Mouse (Mus musculus): ENCODE data around the gene Stard7. TPM values are rescaled to one million over a fixed set of nuclear protein-coding genes. Genes with fewer than 3 reads are reported as not detected.

The Stard7 gene
- 73.9 and 81.6 TPM in 2 replicates for total RNA-seq (2014; fragmentation: Nextera tagmentation)
- total RNA-seq (2017) = 242 and 250 TPM in 2 replicates
- 46.5 and 50.4 TPM in 2 replicates for polyA plus RNA-seq (2012)

DNA sequence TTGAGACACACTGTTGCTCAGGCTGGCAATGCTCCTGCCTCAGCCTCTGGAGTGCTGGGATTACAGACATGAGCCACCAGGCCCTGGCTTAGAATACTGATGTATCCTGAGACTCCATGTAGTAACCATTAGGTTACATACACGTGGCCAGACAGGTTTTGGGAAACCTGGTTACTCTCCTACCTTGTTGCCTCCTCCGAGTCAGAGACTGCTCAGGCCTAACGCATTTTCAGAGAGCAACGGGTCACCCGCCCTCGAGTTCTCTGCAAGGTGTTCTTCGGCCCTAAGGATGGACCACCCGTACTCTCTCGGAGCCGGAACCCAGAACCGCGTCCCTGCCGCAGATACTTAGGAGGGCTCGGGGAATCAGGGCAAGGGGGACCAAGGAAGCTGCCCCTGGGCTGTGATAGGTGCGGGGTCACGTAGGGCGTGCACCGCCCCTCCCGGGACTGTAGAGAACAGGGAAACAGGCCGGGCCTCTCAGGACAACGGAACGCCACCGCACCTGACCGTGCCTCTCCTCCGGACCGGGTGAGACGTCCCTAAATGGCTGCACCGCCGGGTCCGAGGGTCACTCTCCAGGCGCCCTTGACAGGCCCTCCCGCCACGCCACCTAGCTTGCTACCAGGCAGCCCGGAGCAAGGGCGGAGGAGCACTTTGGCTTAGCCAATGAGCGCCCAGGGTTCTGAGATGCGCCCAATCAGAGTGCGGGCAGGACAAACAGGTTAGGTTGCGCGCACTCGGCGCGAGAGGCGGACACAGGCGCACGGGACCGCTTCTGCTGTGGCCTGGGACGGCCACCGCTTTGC, at the start of gene Stard7:
Stard7 (plus strand) TSS at position 728 of the 809 bp plus-strand sequence.
- no peaks in the 10 kb centered on the region for H3K9me3 ChIP-seq (replicated peaks)
- peak; percentile 94 for ATAC-seq (ENCODE audit: extremely low read depth, insufficient number of reproducible peaks, low FRiP score, poor library complexity, severe bottlenecking)
- peak within 1 kb of the TSS; percentile 83 for H3K4me3 ChIP-seq (ENCODE audit: low read depth, low read length)
- peak; percentile 97 for DNase-seq (ENCODE audit: low spot score)
- H3K4me1 ChIP-seq (ENCODE audit: insufficient read depth, low read depth, low read length) = peaks cover 33% of the 10 kb centered on the region
- H3K27me3 ChIP-seq (ENCODE audit: insufficient read depth, low read length) = no peaks in the 10 kb centered on the region
- H3K36me3 ChIP-seq (replicated peaks) = peaks cover 26% of the 10 kb centered on the region
- TF ChIP-seq GATA2 (IDR thresholded peaks at IDR 0.05; ENCODE audit: borderline replicate concordance, low read depth, low read length) = no peak
- no peak for TF ChIP-seq POLR2AphosphoS5 (IDR thresholded peaks at IDR 0.05; ENCODE audit: insufficient replicate concordance, low read depth, low read length)
- TF ChIP-seq GATA1 (IDR thresholded peaks at IDR 0.05; ENCODE audit: borderline replicate concordance, low read length) = no peak
- TF ChIP-seq TAL1 (conservative IDR thresholded peaks at IDR 0.05; ENCODE audit: low read depth, low read length) = no peak
- no peak for TF ChIP-seq CTCF (IDR thresholded peaks at IDR 0.05; ENCODE audit: low read depth, low read length)

DNA sequence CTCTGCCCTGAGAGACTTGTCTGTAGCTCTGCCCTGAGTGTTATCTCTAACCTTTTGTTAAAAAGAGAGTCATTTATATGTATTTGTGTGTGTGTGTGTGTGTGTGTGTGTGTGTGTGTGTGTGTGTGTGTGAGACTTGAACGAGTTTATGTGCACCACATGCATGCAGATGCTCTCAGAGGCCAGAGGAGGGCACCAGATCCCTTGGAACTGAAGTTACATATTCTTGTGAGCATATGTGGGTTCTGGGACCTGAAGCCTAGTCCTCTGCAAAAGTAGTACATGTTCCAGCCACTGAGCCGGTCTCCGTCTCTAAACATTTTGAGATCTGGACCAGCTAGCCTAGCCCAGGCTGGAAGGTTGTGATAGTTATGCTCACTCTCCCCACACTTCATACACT, 44.8 kb upstream of the Stard7 start:
- H3K9me3 ChIP-seq (replicated peaks) = no peaks in the 10 kb centered on the region
- H3K4me1 ChIP-seq (ENCODE audit: insufficient read depth, low read depth, low read length) = no peaks in the 10 kb centered on the region
- no peaks in the 10 kb centered on the region for H3K27me3 ChIP-seq (ENCODE audit: insufficient read depth, low read length)
- ATAC-seq (ENCODE audit: extremely low read depth, insufficient number of reproducible peaks, low FRiP score, poor library complexity, severe bottlenecking) = no peak
- TF ChIP-seq GATA2 (IDR thresholded peaks at IDR 0.05; ENCODE audit: borderline replicate concordance, low read depth, low read length) (no peak), GATA1 (IDR thresholded peaks at IDR 0.05; ENCODE audit: borderline replicate concordance, low read length) (no peak), POLR2AphosphoS5 (IDR thresholded peaks at IDR 0.05; ENCODE audit: insufficient replicate concordance, low read depth, low read length) (no peak), TAL1 (conservative IDR thresholded peaks at IDR 0.05; ENCODE audit: low read depth, low read length) (no peak), CTCF (IDR thresholded peaks at IDR 0.05; ENCODE audit: low read depth, low read length) (no peak)
- DNase-seq (ENCODE audit: low spot score) = no peak
- H3K4me3 ChIP-seq (ENCODE audit: low read depth, low read length) = no peak overlapping the region
- H3K36me3 ChIP-seq (replicated peaks) = peaks cover 98% of the 10 kb centered on the region

DNA sequence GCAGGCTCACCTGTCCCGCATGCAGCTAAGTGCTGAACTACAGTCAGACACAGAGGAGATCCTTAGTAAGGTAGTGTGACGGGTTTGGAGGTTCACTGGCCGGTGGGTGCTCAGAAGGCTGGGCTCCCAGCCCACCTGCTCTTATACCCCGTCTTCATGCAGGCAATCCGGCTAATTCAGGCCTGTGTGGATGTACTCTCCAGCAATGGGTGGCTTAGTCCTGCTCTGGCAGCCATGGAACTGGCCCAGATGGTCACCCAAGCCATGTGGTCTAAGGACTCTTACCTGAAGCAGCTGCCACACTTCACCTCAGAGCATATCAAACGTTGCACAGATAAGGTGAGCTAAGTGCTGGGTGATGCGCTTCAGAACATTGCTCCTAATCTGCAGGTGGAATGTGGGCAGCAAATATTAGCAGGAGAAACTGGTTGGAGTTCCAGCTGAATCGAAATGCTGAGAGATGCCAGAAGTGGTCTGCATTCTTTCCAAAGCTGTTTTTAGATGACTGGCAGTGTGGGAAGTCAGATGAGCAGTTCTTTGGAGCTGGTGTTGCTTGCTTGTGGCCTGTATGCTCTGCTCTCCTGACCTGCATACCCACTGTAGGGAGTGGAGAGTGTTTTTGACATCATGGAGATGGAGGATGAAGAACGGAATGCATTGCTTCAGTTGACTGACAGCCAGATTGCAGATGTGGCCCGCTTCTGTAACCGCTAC, 32.0 kb upstream of the Stard7 start:
- ATAC-seq (ENCODE audit: extremely low read depth, insufficient number of reproducible peaks, low FRiP score, poor library complexity, severe bottlenecking) = no peak
- Histone ChIP-seq H3K4me3 (ENCODE audit: low read depth, low read length) (no peak overlapping the region), H3K36me3 (replicated peaks) (peaks cover 92% of the 10 kb centered on the region), H3K27me3 (ENCODE audit: insufficient read depth, low read length) (no peaks in the 10 kb centered on the region), H3K9me3 (replicated peaks) (no peaks in the 10 kb centered on the region), H3K4me1 (ENCODE audit: insufficient read depth, low read depth, low read length) (peaks cover 8% of the 10 kb centered on the region; the same call in 1 of the 2 replicates)
- no peak for DNase-seq (ENCODE audit: low spot score)
- TF ChIP-seq POLR2AphosphoS5 (IDR thresholded peaks at IDR 0.05; ENCODE audit: insufficient replicate concordance, low read depth, low read length) (no peak), TAL1 (conservative IDR thresholded peaks at IDR 0.05; ENCODE audit: low read depth, low read length) (no peak), GATA1 (IDR thresholded peaks at IDR 0.05; ENCODE audit: borderline replicate concordance, low read length) (no peak), CTCF (IDR thresholded peaks at IDR 0.05; ENCODE audit: low read depth, low read length) (no peak), GATA2 (IDR thresholded peaks at IDR 0.05; ENCODE audit: borderline replicate concordance, low read depth, low read length) (no peak)

DNA sequence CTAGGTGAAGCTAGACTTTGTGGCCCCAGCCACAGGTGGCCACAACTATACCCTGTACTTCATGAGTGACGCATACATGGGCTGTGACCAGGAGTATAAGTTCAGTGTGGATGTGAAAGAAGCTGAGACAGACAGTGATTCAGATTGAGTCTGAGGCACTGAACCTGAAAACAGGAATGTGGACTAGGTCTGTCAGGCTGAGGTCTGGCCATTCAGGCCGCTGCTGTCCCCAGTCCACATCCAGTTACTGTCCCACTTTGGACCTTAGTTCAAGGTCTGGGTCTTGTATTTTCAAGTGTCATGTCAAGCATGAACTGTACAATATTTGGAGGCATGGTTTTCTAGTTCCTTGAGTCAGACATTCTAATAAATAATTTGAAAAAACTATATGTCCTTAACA, 30.0 kb upstream of the Stard7 start:
- H3K36me3 ChIP-seq (replicated peaks) = peaks cover 88% of the 10 kb centered on the region
- H3K4me3 ChIP-seq (ENCODE audit: low read depth, low read length) = no peak overlapping the region
- H3K27me3 ChIP-seq (ENCODE audit: insufficient read depth, low read length) = no peaks in the 10 kb centered on the region
- no peak for DNase-seq (ENCODE audit: low spot score)
- ATAC-seq (ENCODE audit: extremely low read depth, insufficient number of reproducible peaks, low FRiP score, poor library complexity, severe bottlenecking) = no peak
- no peaks in the 10 kb centered on the region for H3K9me3 ChIP-seq (replicated peaks)
- H3K4me1 ChIP-seq (ENCODE audit: insufficient read depth, low read depth, low read length) = peaks cover 13% of the 10 kb centered on the region; the same call in 1 of the 2 replicates
- TF ChIP-seq POLR2AphosphoS5 (IDR thresholded peaks at IDR 0.05; ENCODE audit: insufficient replicate concordance, low read depth, low read length) (no peak; the same call in 1 of the 2 replicates), GATA1 (IDR thresholded peaks at IDR 0.05; ENCODE audit: borderline replicate concordance, low read length) (no peak), GATA2 (IDR thresholded peaks at IDR 0.05; ENCODE audit: borderline replicate concordance, low read depth, low read length) (no peak), TAL1 (conservative IDR thresholded peaks at IDR 0.05; ENCODE audit: low read depth, low read length) (no peak), CTCF (IDR thresholded peaks at IDR 0.05; ENCODE audit: low read depth, low read length) (no peak)

GRCm38 (mm10) chr2:127247592-127248333, 22.3 kb upstream of the Stard7 start, which contains the start of the genes Ciao1 and Tmem127:
Gene Ciao1, minus strand, starts transcription at chr2:127247816.
Gene Tmem127, plus strand, starts transcription at chr2:127247908.
- TF ChIP-seq GATA2 (IDR thresholded peaks at IDR 0.05; ENCODE audit: borderline replicate concordance, low read depth, low read length) (no peak), GATA1 (IDR thresholded peaks at IDR 0.05; ENCODE audit: borderline replicate concordance, low read length) (no peak), TAL1 (conservative IDR thresholded peaks at IDR 0.05; ENCODE audit: low read depth, low read length) (no peak), POLR2AphosphoS5 (IDR thresholded peaks at IDR 0.05; ENCODE audit: insufficient replicate concordance, low read depth, low read length) (no peak), CTCF (IDR thresholded peaks at IDR 0.05; ENCODE audit: low read depth, low read length) (no peak)
- H3K9me3 ChIP-seq (replicated peaks) = no peaks in the 10 kb centered on the region
- peak; percentile 97 for ATAC-seq (ENCODE audit: extremely low read depth, insufficient number of reproducible peaks, low FRiP score, poor library complexity, severe bottlenecking)
- peaks cover 49% of the 10 kb centered on the region for H3K4me1 ChIP-seq (ENCODE audit: insufficient read depth, low read depth, low read length)
- H3K4me3 ChIP-seq (ENCODE audit: low read depth, low read length) = peak within 1 kb of the TSS; percentile 97
- H3K36me3 ChIP-seq (replicated peaks) = peaks cover 64% of the 10 kb centered on the region
- H3K27me3 ChIP-seq (ENCODE audit: insufficient read depth, low read length) = no peaks in the 10 kb centered on the region
- peak; percentile 90 for DNase-seq (ENCODE audit: low spot score)
